Mouse (Mus musculus): ENCODE measurements around the gene 2310022A10Rik.

- TF ChIP-seq USF2 (conservative IDR thresholded peaks at IDR 0.05; ENCODE audit: low read depth, low read length) (no peak), RCOR1 (conservative IDR thresholded peaks at IDR 0.05; ENCODE audit: low read depth, low read length) (no peak), POLR2A (IDR thresholded peaks at IDR 0.05; ENCODE audit: low read depth, low read length) (no peak), ELF1 (IDR thresholded peaks at IDR 0.05; ENCODE audit: low read depth, low read length) (no peak), ETS1 (conservative IDR thresholded peaks at IDR 0.05; ENCODE audit: low read depth, low read length) (no peak), CHD2 (IDR thresholded peaks at IDR 0.05; ENCODE audit: low read length) (no peak), MAX (IDR thresholded peaks at IDR 0.05; ENCODE audit: low read length) (no peak), ZNF384 (IDR thresholded peaks at IDR 0.05; ENCODE audit: low read depth, low read length) (no peak), JUND (conservative IDR thresholded peaks at IDR 0.05; ENCODE audit: low read depth, low read length) (no peak), CTCF (conservative IDR thresholded peaks at IDR 0.05 in 1 of 2, IDR thresholded peaks at IDR 0.05 in 1 of 2; ENCODE audit: low read depth in 2 of 2, low read length in 2 of 2) (no peak)
Measured at GRCm38 (mm10) chr7:27543851-27544250, 9.2 kb upstream of the 2310022A10Rik start.

All from CH12.LX (cell line).